Mouse (Mus musculus): ENCODE results near the gene Rad51b.

- TF ChIP-seq NRF1 (IDR thresholded peaks at IDR 0.05; ENCODE audit: low read depth, low read length) (no peak), ZC3H11A (IDR thresholded peaks at IDR 0.05; ENCODE audit: low read depth, low read length) (no peak), MAX (IDR thresholded peaks at IDR 0.05; ENCODE audit: low read length) (no peak), ETS1 (conservative IDR thresholded peaks at IDR 0.05; ENCODE audit: low read depth, low read length) (no peak), CTCF (conservative IDR thresholded peaks at IDR 0.05 in 1 of 2, IDR thresholded peaks at IDR 0.05 in 1 of 2; ENCODE audit: low read depth in 2 of 2, low read length in 2 of 2) (no peak), POLR2A (IDR thresholded peaks at IDR 0.05; ENCODE audit: low read depth, low read length) (no peak), EP300 (IDR thresholded peaks at IDR 0.05; ENCODE audit: low read length) (no peak), MAFK (IDR thresholded peaks at IDR 0.05; ENCODE audit: insufficient replicate concordance, low read length) (no peak), ELF1 (IDR thresholded peaks at IDR 0.05; ENCODE audit: low read depth, low read length) (no peak), BHLHE40 (IDR thresholded peaks at IDR 0.05; ENCODE audit: low read depth, low read length) (no peak), KAT2A (IDR thresholded peaks at IDR 0.05; ENCODE audit: insufficient replicate concordance, low read length) (no peak), USF1 (IDR thresholded peaks at IDR 0.05; ENCODE audit: low read depth, low read length) (no peak), HCFC1 (IDR thresholded peaks at IDR 0.05; ENCODE audit: low read depth, low read length) (no peak), TBP (conservative IDR thresholded peaks at IDR 0.05; ENCODE audit: low read depth, low read length) (no peak)
These were observed 454.7 kb downstream of the Rad51b start for GRCm38 (mm10) chr12:79751781-79752180.
